Mouse (Mus musculus) cortical plate, adult 2 months (tissue): ENCODE data around the gene Vsig10l. TPM values are rescaled to one million over a fixed set of nuclear protein-coding genes. Genes with fewer than 3 reads are reported as not detected.
A peak's percentile ranks its signal among the peaks of the same experiment; 100 is the strongest.

Experiments
- H3K27ac ChIP-seq: fragments of 200-500 bp; 2 replicates; pipeline ENCODE4 v1.5.1; 2012; ENCODE audit warnings: low read length, control low read depth, inconsistent platforms; ENCODE audit not compliant: insufficient read depth
- H3K4me1 ChIP-seq: fragments of 200-500 bp; 2 replicates; pipeline ENCODE4 v1.6.1; 2011; ENCODE audit warnings: low read length; ENCODE audit not compliant: control insufficient read depth, insufficient read depth
- H3K4me3 ChIP-seq: fragments of 200-500 bp; 2 replicates; pipeline ENCODE4 v1.5.1; 2011; ENCODE audit warnings: mild to moderate bottlenecking, low read length, control low read depth; ENCODE audit not compliant: insufficient read depth
- CTCF ChIP-seq: fragments of 200-500 bp; IDR thresholded peaks from 2 replicates; pipeline ENCODE4 v1.5.1; 2011; ENCODE audit warnings: mild to moderate bottlenecking, control low read depth, low read length; ENCODE audit not compliant: insufficient read depth; ENCODE audit errors: extremely low read depth
- POLR2A ChIP-seq: fragments of 200-500 bp; IDR thresholded peaks from 2 replicates; pipeline ENCODE4 v1.6.1; 2011; ENCODE audit warnings: mild to moderate bottlenecking, low read length, control low read depth; ENCODE audit not compliant: insufficient read depth; ENCODE audit errors: extremely low read depth
- polyA plus RNA-seq: library from polyadenylated mRNA; depleted of rRNA; stranded (reverse); fragments of >200 nt; gene quantifications from 2 replicates; pipeline ENCODE4 v1.2.3, GENCODE M21; 2012

Vsig10l gene
- polyA plus RNA-seq, 1 experiment: 1.7 TPM

- Histone ChIP-seq H3K27ac (no peak overlapping the region), H3K4me3 (no peak overlapping the region), H3K4me1 (no peaks in the 10 kb centered on the region)
- no peak for TF ChIP-seq CTCF
- no peak for TF ChIP-seq POLR2A
These were observed 24.3 kb upstream of the Vsig10l start for GRCm38 (mm10) chr7:43438611-43439010.

- TF ChIP-seq CTCF: no peak
- no peak for TF ChIP-seq POLR2A
- H3K27ac ChIP-seq: no peak within 1 kb of the TSS
These were observed 22.5 kb upstream of the Vsig10l start, which contains the start of gene Cldnd2 for GRCm38 (mm10) chr7:43440482-43440881. TSS of gene Cldnd2 (plus strand) at chr7:43440782.

GRCm38 (mm10) chr7:43441071-43441470 lies 21.9 kb upstream of the Vsig10l start:
- H3K4me3 ChIP-seq: no peak overlapping the region
- H3K4me1 ChIP-seq: no peaks in the 10 kb centered on the region; the same call in 1 of the 2 replicates
- no peak overlapping the region for H3K27ac ChIP-seq
- TF ChIP-seq POLR2A: no peak
- TF ChIP-seq CTCF: no peak

More at GRCm38 (mm10) chr7:43440482-43440881, 22.5 kb upstream of the Vsig10l start, which contains the start of gene Cldnd2:
- no peak within 1 kb of the TSS for H3K4me3 ChIP-seq
- no peaks in the 10 kb centered on the region; the same call in 1 of the 2 replicates for H3K4me1 ChIP-seq

GRCm38 (mm10) chr7:43442684-43443083 lies 20.3 kb upstream of the Vsig10l start:
- Histone ChIP-seq H3K27ac (no peak overlapping the region; the same call in 1 of the 2 replicates), H3K4me3 (peak overlapping the region; percentile 54; the same call in 1 of the 2 replicates)

GRCm38 (mm10) chr7:43443126-43443916 lies 19.6 kb upstream of the Vsig10l start:
- Histone ChIP-seq H3K4me3 (peak overlapping the region; percentile 54), H3K27ac (peak overlapping the region; percentile 89), H3K4me1 (no peaks in the 10 kb centered on the region; the same call in 1 of the 2 replicates)
- peak; percentile 64 for TF ChIP-seq POLR2A
- no peak for TF ChIP-seq CTCF

More at GRCm38 (mm10) chr7:43442684-43443083, 20.3 kb upstream of the Vsig10l start:
- H3K4me1 ChIP-seq: no peaks in the 10 kb centered on the region; the same call in 1 of the 2 replicates
- TF ChIP-seq CTCF: no peak
- no peak for TF ChIP-seq POLR2A

GRCm38 (mm10) chr7:43443917-43444293 lies 19.0 kb upstream of the Vsig10l start, which contains the start of the genes Etfb and Gm45233:
TSS of gene Etfb (plus strand) at chr7:43444083.
TSS of gene Gm45233 (plus strand) at chr7:43444128.
- no peak for TF ChIP-seq CTCF
- peak; percentile 85 for TF ChIP-seq POLR2A
- Histone ChIP-seq H3K4me1 (no peaks in the 10 kb centered on the region; the same call in 1 of the 2 replicates), H3K4me3 (peak within 1 kb of the TSS; percentile 54), H3K27ac (peak within 1 kb of the TSS; percentile 89)

- H3K4me3 ChIP-seq: no peak overlapping the region
- no peaks in the 10 kb centered on the region; the same call in 1 of the 2 replicates for H3K4me1 ChIP-seq
- no peak overlapping the region for H3K27ac ChIP-seq
- no peak for TF ChIP-seq CTCF
- no peak for TF ChIP-seq POLR2A
These were observed 15.2 kb upstream of the Vsig10l start for GRCm38 (mm10) chr7:43447801-43448200.

- no peak overlapping the region for H3K4me3 ChIP-seq
- H3K4me1 ChIP-seq: no peaks in the 10 kb centered on the region; the same call in 1 of the 2 replicates
- no peak overlapping the region for H3K27ac ChIP-seq
- no peak for TF ChIP-seq POLR2A
- TF ChIP-seq CTCF: no peak
These were observed 14.7 kb upstream of the Vsig10l start for GRCm38 (mm10) chr7:43448246-43448645.

- TF ChIP-seq POLR2A: no peak
- no peak for TF ChIP-seq CTCF
- H3K4me1 ChIP-seq: no peaks in the 10 kb centered on the region; the same call in 1 of the 2 replicates
- no peak overlapping the region for H3K4me3 ChIP-seq
- H3K27ac ChIP-seq: no peak overlapping the region
These were observed 13.1 kb upstream of the Vsig10l start for GRCm38 (mm10) chr7:43449811-43450210.
